Mouse (Mus musculus): Measurements from ENCODE around the gene Lhfpl2.

The Lhfpl2 gene

DNA sequence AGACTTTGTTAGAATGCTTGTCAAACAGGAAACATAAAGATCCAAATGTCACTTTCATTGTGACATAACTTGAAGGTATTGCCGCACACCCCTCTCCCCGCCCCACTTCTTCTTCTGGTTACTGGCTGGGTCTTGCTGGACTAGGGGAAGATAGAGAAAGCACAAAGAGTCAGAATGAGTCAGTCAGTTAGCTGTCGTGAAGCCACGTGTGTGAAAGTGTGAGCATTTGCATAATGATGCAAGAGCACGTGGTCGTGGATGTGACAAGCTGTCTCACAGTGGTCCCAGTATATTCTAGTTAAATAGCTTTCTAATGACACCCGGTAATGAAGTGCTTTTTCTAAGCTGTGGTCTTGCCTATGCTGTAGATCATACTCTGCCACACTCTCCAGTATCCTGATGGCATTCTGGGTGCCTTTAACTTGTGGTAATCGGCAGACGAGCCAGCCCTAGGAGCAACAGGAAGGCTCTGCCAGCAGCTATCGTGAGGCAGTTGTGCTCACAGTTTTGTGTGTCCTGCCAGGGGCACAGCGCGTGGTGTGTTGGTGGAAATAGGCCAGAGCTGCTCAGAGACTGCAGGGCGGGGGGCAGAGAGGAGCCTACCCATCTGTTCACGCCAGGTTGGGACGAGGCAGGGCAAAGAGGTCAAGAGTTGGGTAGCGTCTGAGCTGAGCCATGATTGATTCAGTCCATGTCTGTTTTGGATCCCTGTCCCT is 40.9 kb downstream of the Lhfpl2 start:
- DNase-seq (ENCODE audit: low spot score), result no peak

DNA sequence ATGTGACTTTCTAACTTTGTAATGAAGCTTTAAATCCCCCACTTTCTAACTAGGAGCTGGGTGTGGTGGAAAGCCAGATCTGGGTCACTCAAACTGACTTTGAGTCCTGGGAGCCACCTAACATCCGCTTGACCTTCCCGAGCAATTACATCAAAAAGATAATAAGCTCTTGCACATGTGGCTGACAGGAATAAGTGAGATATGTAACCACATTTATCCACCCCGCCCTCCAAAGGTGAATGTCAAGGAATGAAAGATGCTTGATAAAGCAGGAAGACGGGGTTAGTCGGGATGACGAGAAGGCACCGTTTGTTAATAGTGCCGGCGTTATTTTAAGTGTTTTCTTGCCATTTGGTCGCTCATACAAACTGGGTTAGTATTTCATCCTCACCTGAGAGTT is 41.5 kb downstream of the Lhfpl2 start:
- DNase-seq (ENCODE audit: low spot score), result no peak

DNA sequence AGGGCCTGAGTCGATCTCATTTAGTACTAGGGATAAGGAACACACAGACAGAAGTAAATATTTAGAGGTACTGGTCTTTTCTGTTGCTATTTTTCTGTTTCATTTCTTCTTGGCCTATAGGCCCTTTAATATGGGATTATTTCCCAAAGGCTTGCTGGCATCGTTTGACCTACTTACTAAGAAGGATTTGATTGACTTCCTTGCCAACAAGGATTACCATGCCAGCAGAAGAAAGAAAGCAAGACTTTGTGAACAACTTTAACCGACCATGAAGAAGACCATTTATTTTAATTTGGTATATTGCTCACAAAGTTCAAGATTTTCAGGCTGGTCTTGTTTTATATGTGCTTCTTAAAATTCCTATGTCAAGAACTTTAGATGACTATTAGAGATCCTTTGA is 42.8 kb downstream of the Lhfpl2 start:
- DNase-seq (ENCODE audit: low spot score), result no peak

DNA sequence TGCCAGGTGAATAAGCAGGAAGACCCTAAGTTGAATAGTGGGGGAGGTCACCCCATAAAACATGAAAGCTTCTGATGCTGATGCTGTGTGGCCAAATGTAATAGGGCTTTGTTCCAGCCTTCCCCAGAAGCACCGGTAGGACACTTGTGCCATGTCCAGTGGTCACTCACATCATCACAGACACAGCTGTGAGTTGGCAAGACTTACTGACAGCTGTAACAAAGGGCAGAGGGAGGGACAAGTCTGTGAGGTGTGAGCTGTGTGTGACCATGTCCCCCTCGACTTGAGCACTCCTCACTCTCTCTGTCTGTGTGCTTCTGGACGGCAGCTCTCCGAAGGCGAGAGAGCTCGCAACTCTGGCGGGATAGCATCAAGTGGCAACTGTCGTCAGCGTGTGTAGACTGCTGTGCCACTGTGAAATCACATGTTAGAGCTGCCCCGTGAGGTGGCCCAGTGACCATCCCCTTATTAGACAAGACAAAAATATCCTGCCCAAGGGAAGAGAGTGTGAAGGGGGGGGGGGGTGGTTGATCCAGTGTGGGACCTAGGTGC is 43.5 kb downstream of the Lhfpl2 start:
- no peak for DNase-seq (ENCODE audit: low spot score)

DNA sequence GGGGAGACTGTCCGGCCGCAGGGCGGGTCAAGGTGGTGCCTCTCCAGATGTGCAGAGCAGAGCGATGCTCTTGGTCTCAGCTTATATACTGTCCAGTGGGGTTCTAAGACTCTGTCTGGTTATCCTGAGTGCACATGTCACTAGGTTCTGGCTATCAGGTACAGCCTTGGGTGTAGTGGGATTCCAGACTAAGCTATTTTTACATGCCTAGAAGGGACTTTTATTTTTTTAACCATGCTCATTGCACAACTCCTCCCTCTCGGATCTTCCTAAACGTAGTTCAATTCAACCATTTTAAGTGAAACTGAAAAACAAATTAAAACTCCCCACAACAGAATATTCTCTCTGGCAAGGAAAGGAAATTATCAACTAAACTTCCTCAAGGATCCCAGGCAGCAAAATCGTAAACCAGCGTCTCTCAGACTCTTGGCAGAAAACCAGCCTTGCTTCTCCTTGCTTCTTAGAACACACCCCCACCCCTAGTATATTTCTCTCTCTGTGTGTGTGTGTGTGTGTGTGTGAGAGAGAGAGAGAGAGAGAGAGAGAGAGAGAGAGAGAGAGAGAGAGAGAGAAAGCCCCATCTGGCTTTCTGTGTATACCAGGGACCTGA is 47.4 kb downstream of the Lhfpl2 start:
- DNase-seq (ENCODE audit: low spot score), result no peak

DNA sequence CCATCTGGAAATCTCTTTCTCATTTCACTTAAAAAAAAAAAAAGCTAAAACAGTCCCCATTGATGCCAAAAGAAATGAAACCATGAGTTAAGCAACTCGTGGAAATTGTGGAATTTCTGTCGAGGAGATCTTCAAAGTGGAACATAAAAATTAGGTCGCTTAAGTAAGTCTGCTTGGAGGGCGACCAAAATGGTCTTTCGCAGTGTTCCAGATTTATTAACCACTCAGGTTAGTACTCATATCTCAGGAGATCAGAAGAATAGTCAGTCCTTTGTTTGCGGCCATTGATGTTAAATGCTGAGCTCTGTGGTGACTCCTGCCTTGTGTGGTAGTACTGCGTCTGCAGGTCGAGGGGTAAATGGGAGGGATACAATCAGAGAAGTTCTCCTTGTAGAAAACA is 48.8 kb downstream of the Lhfpl2 start:
- DNase-seq (ENCODE audit: low spot score), result no peak

DNA sequence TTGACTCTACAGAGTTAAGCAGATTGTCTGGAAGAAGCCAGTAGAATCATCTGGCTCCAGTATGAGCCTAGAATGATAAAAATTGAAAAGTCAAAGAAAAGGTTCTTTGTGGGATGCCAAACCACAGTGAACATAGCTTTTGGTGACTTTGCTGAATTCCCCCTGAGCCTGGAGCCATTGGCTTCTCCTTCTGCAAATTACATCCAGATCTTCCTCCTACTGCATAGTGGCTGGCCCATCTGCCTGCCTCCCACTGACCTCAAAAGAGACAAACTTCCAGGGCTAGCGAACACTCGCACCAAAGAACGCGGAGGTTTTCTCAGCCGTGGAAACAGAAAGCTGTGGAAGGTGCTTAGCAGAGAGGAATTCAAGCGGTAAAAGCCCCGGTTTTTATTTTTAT is 49.4 kb downstream of the Lhfpl2 start:
- no peak for DNase-seq (ENCODE audit: low spot score)

DNA sequence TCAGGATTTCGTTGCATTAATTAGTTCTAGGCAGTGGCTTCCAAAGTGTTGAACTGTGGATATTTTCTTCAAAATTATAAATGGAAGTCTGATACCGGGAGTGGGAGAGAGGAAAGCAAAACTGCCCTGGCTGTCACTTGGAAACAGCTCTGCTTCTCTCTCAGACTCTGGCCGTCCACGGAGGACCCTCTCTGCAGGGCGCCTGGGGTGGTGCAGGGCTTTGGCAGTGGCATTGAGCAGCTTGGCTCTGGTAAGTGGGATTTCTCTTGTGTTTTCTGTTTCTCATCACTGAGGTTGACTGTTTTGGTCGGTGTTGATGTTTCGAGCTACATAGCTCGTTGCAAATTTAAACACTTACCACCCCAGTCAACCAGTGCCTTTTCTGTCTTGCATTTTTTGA is 53.0 kb downstream of the Lhfpl2 start:
- DNase-seq (ENCODE audit: low spot score), result no peak

DNA sequence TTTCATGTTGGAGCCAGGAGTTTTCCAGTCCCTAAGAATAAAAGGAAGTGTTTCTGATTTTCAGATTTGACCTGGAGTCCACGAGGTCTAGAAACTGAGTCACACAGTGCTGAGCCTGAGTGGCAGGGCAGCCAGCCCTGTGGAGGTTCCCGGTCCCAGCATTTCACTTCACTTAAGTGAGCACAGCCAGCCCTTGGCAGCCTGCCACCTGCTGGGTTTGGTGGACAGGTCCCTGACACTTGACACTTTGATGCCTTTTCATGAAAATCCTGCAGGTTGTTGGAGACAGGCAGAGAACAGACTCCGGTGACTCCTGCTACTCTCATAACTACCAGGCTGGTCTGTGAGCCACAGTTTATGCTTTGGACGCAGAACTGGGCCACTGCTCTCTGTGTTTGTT is 57.9 kb downstream of the Lhfpl2 start:
- no peak for DNase-seq (ENCODE audit: low spot score)

DNA sequence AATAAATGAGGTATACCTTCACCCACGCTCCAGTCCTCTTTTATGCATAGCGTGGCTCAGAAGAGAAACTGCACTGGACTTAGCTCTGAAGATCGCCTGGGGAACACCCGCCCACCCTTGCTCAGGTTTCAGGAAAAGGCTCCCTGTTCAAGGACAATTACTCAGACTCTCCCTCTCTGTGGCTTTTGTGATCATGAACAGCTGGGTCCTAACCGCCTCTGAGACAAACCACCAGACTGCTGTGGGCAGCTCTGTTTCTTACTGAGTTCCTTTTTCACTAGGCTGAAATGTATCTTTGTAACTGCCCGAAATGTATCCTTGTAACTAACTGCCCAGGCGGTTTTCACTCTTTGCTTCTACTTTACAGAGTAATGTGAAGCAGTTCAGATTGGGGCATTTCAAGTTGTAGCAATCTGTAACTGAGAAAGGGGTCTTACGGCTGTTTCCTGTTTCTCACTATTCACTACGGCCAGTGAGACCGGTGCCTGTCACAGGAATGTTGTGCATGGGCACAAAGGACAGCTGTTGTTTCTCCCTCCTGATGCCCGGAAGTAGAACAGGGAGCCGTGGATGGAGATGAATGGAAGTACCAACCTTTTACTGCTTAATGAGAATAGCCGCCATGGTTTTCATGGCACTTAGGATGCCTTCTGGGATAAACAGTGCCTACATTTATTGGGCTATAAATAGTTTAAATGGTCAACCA is 59.3 kb downstream of the Lhfpl2 start:
- no peak for DNase-seq (ENCODE audit: low spot score)

DNA sequence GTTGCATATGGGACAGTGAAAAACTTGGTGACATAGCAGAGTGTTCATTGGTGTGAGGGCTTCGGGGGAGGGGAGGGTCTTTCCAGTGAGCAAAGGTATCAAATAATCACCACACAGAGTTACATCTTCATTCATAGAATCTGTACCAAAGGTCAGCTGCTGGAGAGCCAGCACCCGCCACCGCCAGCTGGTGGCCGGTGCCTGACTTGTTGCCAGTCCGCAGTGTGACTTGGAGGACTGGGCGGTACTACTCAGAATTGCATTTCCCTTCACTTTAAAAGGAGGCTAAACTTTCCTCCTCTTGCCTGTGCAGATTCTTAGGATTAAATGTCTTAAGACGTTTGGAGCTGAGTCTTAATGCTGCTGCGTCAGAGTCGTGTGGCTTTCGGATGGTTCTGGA is 59.9 kb downstream of the Lhfpl2 start:
- DNase-seq (ENCODE audit: low spot score), result no peak

DNA sequence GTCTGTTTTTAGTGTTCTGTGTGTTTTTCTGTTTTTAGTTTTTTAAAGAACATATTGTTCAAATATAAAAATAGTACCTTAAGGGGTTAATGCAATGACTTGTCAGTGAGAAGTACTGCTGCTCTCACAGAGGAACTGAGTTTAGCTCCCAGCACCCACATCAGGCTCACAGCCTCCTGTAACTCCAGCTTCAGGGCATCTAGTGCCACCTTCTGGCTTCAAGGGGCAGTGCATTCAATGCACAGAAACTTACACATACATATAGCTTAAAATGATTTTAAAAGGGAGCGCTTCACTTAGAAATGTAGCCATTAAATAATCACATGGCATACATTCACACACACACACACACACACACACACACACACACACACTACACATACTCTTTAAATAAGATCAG is 60.5 kb downstream of the Lhfpl2 start:
- DNase-seq (ENCODE audit: low spot score), result no peak

DNA sequence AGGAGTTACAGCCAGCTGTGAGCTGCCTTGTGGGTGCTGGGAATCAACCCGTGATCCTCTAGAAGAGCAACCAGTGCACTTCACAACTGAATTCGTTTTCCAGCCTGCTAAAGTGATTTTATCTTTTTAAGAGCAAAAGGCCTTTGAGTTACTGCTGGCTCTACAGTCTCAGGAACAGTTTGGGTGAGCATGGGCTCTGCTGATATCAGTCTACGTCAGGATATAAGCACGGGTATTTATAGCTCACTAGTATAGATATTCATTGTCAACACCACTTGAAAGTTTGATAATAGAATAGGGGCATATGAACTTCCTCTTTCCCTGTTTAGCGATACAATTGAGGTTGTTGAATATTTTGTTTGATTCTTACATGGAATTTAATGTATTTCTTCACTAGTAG is 61.7 kb downstream of the Lhfpl2 start:
- no peak for DNase-seq (ENCODE audit: low spot score)

DNA sequence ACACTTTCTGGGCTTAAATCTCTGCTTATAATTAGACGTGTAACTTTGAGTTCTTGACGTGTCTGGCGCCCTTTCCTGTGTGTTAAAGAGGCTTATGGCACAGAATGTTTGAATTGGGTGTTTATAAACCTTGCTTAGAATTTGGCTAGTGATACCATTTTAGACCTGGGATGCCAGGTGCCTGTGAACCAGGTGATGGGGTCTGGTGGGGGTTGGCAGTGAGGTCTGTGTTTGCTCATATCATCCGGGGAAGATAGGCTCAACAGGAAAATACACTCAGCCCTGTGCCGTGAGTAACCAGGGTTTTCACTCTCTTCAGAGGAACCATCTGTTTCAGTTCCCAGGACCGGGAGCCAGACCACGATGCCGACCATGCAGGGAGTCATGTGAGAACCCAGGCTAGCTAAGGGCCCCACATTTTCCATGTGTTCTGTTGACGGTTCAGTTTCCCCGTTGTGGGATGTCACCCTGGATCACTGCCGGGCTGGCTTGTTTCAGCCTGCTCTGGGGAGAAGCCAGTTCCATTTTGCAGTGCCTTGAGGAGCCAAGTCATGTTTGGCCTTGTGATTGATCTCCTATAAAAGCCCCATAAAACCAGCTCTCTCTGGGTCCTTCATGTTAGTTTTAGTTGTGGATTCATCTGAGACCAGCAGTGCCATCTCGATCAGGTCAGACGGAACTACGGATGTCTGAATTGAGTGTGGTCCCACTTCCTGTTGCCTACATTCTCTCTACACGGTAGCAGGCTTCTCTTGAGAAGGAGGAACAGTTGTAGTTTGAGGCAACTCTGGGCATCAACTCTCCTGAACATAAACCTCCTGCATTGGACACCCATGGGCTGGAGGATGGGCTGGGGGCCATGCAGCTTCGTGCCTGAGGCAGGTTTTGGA is 65.4 kb downstream of the Lhfpl2 start:
- DNase-seq (ENCODE audit: low spot score), result no peak

DNA sequence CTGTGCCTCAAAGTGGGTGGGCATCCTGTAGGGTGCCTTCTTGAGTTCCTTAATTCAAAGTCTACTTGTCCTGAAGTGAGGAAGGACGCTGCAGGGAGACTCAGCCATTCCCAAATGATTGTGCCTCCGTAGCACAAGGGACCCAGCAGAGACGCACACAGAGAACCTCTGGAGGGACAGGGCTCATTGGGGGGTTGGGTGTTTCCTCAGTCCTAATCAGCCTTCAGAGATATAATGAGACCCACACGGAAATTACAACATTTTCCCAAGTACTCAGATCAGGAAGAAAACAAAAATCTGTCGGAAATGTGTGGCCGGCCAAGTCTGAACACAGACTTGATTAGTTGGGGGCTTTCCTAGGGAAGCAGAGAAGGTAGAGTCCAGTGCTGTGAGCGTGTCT is 72.8 kb downstream of the Lhfpl2 start:
- DNase-seq (ENCODE audit: low spot score), result no peak

DNA sequence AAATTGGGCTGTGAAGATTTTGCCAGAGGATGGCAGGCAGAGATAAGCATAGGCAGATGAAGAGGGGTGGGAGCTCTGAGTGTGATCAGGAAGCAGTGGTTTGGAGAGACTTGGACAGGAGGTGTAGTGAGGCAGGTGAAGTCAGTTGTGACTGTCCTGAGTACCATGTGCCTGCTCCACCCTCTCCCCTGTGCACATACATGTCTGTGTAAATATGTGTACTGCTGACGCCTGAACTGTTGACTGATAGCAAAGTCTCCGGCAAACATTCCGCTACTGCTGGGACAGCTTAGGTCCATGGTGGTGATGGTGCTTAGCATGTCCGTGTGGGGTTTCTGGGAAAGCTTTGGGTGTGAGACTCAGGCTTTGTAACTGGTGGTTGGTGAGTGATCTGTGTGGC is 73.5 kb downstream of the Lhfpl2 start:
- DNase-seq (ENCODE audit: low spot score), result no peak

DNA sequence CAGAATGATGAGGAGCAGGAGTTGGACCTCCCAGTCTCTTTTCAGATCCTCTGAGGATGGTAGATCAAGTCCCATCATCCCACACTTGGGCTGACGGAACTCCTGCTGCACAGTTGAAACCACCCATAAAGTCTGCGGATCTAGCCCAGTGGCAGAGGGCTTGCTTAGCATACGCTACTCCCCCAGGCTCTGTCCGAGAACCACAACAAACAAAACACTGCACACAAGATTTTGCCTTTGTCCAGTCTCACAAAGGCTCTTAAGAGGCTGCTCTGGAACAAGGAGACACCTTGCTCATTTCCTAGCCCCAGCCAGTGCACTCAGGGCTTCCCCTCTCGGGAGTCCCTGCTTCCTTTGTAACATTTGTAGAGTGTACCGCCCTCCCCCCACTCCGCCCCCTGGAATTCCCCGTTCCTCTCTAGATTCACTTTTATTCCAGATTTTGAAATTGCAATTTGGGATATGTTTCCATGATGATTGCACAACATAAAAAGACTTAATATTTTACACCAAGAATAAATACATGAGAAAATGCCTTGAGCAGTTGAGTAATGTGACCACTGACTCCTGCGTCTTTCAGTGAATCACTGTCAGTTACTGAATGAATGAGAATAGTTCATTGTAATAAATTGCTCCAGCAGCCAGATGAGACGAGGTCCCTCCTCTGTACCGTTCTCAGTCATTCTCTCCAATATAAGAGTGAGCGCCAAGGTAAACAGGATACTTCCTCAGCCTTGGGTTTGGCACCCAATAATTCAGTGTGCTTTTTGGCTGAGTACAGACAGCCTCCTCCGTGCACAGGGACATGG is 74.8 kb downstream of the Lhfpl2 start:
- no peak for DNase-seq (ENCODE audit: low spot score)

DNA sequence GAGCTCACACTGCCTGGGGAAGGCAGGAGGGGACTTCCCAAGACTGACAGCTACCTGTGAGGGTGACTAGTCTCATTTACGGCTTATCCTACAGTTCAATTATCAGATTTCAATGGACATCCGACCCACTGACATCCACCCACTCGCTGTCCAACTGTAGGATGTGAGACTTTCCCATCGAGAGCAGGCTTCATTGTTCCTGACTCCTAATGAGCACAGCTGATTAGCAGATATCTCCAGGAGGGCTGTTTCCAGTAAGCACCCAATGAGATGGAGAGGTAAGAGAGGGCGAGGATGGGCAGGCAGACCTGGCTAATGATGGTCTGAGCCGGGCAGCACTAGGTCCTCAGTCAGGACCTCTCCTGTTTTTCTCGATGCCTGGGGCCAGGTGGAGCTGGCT is 77.0 kb downstream of the Lhfpl2 start:
- no peak for DNase-seq (ENCODE audit: low spot score)

DNA sequence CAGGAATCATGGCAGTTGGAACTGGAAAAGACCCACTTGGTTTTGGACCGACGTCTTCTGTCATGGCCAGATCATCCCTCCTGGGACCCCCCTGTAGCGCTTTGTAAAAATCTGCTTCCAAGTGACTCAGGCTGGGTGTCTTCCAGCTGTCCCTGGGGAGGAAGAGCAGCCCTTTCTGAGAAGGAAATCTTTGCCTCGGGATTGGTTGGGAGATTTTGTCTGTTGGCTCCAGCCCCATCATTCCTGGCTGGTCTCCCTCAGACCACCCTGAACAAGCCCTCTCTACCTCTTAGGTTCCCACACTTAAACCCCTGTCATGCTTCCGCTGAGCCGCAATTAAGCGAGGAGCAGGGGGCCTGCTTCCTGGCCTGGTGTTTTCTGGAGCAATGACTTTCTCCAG is 77.6 kb downstream of the Lhfpl2 start:
- DNase-seq (ENCODE audit: low spot score), result no peak

DNA sequence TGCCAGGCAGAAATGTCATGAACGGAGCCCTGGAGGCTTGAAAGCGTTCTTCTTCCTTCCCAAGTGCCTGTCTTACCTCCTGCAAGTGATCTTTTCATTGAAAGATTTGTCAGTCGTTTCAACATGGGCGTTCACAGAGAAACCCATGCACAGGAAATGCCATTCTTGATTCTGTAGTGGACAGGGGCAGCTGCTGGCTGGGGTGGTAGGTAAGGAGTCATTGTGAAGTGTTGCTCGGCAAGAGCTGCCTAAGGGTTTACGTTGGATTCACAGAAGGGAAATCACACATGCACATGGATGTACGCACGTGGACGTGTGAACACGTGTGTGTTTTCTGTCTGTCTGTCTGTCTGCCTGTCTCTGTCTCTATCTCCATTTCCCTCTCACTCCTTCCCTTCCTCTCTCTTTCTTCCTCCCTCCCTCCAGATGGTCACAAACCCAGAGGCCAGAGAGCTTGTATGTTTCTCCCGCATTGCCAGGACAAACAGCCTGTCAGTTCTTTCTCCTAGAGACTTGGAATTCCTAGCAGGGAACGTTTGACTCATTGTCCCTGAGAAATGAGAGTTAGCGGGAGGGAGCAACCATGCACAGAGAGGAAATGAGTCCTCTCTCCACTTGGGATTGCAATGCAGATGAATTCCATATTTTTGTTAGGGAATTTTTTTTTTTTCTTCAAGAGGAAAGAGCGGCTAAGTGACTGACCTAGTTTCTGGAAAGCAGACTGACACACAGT is 82.3 kb downstream of the Lhfpl2 start:
- no peak for DNase-seq (ENCODE audit: low spot score)

DNA sequence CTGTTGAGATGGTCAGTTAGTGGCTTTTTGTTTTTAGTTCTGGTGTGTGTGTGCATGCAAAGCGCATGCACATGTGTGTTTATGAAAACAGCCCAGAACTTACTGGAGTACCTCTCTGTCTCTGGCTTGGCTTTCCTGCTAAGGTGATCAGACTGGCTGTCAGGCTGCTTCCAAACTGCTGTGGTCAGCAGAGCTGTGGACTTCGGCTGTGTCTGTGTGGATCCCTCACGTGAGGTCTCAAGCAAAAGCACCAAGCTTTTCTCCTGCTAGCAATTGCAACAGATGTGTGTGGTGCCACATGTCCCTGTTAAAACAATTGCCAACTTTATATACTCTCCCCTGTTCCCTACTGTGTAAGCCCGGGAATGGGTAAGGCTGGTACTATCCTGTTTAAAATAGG is 82.8 kb downstream of the Lhfpl2 start:
- no peak for DNase-seq (ENCODE audit: low spot score)
